Mouse (Mus musculus): ENCODE measurements at regions not wholly inside any gene's neighbourhood (a gene's known extent, or its start where the extent isn't known, plus 50 kb on each side); places are given as distances from the start of the nearest gene placed in this dataset.

DNA sequence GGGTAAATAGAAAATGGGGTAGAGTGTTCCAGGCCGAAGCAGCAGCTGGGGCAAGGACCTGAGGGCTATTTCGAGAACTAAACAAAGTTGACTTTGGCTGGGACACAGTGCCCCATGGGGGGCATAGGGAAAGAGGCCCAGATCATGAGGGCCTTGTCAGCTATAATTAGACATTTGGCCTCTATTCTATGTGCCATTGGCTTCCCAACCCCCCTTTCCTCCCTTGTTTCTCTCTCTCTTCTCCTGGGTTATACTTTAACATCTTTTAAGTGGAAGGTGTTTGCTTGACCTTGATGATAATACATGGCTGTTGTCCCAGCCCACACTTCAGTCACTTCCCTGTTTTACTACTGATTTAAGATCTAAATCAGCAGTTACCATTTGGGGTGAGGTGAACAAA, 231.8 kb upstream of the Jun start:
- no peak for DNase-seq (ENCODE audit: low spot score)
- Histone ChIP-seq H3K27me3 (ENCODE audit: insufficient read depth, low read length) (peaks cover 26% of the 10 kb centered on the region), H3K36me3 (replicated peaks) (no peaks in the 10 kb centered on the region), H3K9me3 (replicated peaks) (no peaks in the 10 kb centered on the region), H3K4me1 (ENCODE audit: insufficient read depth, low read depth, low read length) (peaks cover 5% of the 10 kb centered on the region), H3K4me3 (ENCODE audit: low read depth, low read length) (no peak overlapping the region)
- ATAC-seq (ENCODE audit: extremely low read depth, insufficient number of reproducible peaks, low FRiP score, poor library complexity, severe bottlenecking): no peak
- no peak for TF ChIP-seq POLR2AphosphoS5 (IDR thresholded peaks at IDR 0.05; ENCODE audit: insufficient replicate concordance, low read depth, low read length)
- TF ChIP-seq GATA1 (IDR thresholded peaks at IDR 0.05; ENCODE audit: borderline replicate concordance, low read length): no peak
- no peak for TF ChIP-seq CTCF (IDR thresholded peaks at IDR 0.05; ENCODE audit: low read depth, low read length)
- TF ChIP-seq GATA2 (IDR thresholded peaks at IDR 0.05; ENCODE audit: borderline replicate concordance, low read depth, low read length): no peak
- no peak for TF ChIP-seq TAL1 (conservative IDR thresholded peaks at IDR 0.05; ENCODE audit: low read depth, low read length)

DNA sequence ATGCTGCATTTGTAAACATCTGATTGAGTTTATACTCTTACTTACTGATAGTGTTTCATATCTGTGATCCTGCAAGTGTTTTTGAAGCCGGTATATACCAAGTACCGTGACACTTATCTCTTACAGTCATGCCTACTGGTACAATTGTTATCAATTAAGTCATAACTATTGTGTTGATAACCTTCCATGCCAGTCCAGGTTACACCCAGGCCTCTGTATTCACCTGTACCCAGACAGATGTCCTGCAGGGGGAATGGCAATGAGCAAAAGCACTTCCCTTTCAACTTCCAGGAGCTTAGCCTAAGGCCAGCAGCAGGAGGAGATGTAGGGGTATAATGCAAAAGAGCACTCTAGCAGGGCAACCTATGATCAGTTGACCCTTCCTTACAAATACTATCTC, 232.2 kb upstream of the Jun start:
- DNase-seq (ENCODE audit: low spot score) (no peak), ATAC-seq (ENCODE audit: extremely low read depth, insufficient number of reproducible peaks, low FRiP score, poor library complexity, severe bottlenecking) (no peak)
- no peaks in the 10 kb centered on the region for H3K9me3 ChIP-seq (replicated peaks)
- H3K36me3 ChIP-seq (replicated peaks): no peaks in the 10 kb centered on the region
- H3K27me3 ChIP-seq (ENCODE audit: insufficient read depth, low read length): peaks cover 22% of the 10 kb centered on the region
- H3K4me3 ChIP-seq (ENCODE audit: low read depth, low read length): no peak overlapping the region
- H3K4me1 ChIP-seq (ENCODE audit: insufficient read depth, low read depth, low read length): peaks cover 5% of the 10 kb centered on the region
- no peak for TF ChIP-seq TAL1 (conservative IDR thresholded peaks at IDR 0.05; ENCODE audit: low read depth, low read length)
- TF ChIP-seq GATA1 (IDR thresholded peaks at IDR 0.05; ENCODE audit: borderline replicate concordance, low read length): no peak
- no peak for TF ChIP-seq GATA2 (IDR thresholded peaks at IDR 0.05; ENCODE audit: borderline replicate concordance, low read depth, low read length)
- no peak for TF ChIP-seq CTCF (IDR thresholded peaks at IDR 0.05; ENCODE audit: low read depth, low read length)
- no peak for TF ChIP-seq POLR2AphosphoS5 (IDR thresholded peaks at IDR 0.05; ENCODE audit: insufficient replicate concordance, low read depth, low read length)

DNA sequence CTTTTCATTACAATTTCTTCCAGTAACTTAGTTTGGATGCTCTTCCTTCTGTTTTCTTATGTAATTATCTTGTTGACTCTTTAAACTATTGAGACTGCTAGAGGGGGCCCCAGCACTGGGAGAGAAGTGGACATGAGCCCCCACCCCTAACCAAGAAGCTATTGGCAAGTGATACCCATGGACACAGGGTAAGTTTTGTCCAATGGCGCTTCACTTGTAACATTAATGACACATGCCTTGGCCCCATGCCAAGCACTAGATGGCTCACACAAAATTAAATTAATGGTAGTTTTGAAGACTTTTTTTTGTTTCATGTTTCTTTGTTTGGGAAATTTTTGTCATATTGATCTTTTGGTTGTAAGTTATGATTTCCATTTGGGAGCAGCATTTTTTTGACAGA, 232.7 kb upstream of the Jun start:
- TF ChIP-seq GATA2 (IDR thresholded peaks at IDR 0.05; ENCODE audit: borderline replicate concordance, low read depth, low read length): no peak
- TF ChIP-seq CTCF (IDR thresholded peaks at IDR 0.05; ENCODE audit: low read depth, low read length): no peak
- no peak for TF ChIP-seq POLR2AphosphoS5 (IDR thresholded peaks at IDR 0.05; ENCODE audit: insufficient replicate concordance, low read depth, low read length)
- no peak for TF ChIP-seq TAL1 (conservative IDR thresholded peaks at IDR 0.05; ENCODE audit: low read depth, low read length)
- TF ChIP-seq GATA1 (IDR thresholded peaks at IDR 0.05; ENCODE audit: borderline replicate concordance, low read length): no peak
- H3K4me3 ChIP-seq (ENCODE audit: low read depth, low read length): no peak overlapping the region
- no peak for DNase-seq (ENCODE audit: low spot score)
- H3K36me3 ChIP-seq (replicated peaks): no peaks in the 10 kb centered on the region
- no peaks in the 10 kb centered on the region for H3K9me3 ChIP-seq (replicated peaks)
- ATAC-seq (ENCODE audit: extremely low read depth, insufficient number of reproducible peaks, low FRiP score, poor library complexity, severe bottlenecking): no peak
- H3K4me1 ChIP-seq (ENCODE audit: insufficient read depth, low read depth, low read length): peaks cover 5% of the 10 kb centered on the region
- peaks cover 17% of the 10 kb centered on the region for H3K27me3 ChIP-seq (ENCODE audit: insufficient read depth, low read length)

DNA sequence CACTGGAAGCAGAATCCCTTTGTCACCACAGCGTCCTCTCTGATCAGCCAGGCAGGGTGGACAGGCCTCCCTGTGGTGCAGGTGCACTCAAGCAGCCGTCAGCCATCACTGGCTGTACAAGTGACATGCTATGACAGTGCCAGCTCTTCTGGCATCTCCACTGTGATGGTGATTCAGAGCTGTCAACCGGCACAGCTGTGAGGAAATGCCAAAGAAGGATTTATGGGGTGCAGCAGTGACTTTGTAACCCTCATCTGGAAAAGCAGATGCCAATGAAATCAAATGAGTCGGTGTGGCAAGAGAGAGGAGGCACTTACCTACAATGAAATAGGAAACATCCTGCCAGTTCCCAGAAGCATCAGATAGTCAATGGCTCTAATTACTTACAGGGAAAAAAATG, 238.3 kb upstream of the Jun start:
- Histone ChIP-seq H3K4me3 (ENCODE audit: low read depth, low read length) (no peak overlapping the region), H3K36me3 (replicated peaks) (no peaks in the 10 kb centered on the region), H3K27me3 (ENCODE audit: insufficient read depth, low read length) (peaks cover 9% of the 10 kb centered on the region; the same call in 1 of the 2 replicates), H3K4me1 (ENCODE audit: insufficient read depth, low read depth, low read length) (no peaks in the 10 kb centered on the region), H3K9me3 (replicated peaks) (no peaks in the 10 kb centered on the region)
- TF ChIP-seq POLR2AphosphoS5 (IDR thresholded peaks at IDR 0.05; ENCODE audit: insufficient replicate concordance, low read depth, low read length) (no peak), GATA2 (IDR thresholded peaks at IDR 0.05; ENCODE audit: borderline replicate concordance, low read depth, low read length) (no peak), TAL1 (conservative IDR thresholded peaks at IDR 0.05; ENCODE audit: low read depth, low read length) (no peak), CTCF (IDR thresholded peaks at IDR 0.05; ENCODE audit: low read depth, low read length) (no peak), GATA1 (IDR thresholded peaks at IDR 0.05; ENCODE audit: borderline replicate concordance, low read length) (no peak)
- ATAC-seq (ENCODE audit: extremely low read depth, insufficient number of reproducible peaks, low FRiP score, poor library complexity, severe bottlenecking) (no peak), DNase-seq (ENCODE audit: low spot score) (no peak)

DNA sequence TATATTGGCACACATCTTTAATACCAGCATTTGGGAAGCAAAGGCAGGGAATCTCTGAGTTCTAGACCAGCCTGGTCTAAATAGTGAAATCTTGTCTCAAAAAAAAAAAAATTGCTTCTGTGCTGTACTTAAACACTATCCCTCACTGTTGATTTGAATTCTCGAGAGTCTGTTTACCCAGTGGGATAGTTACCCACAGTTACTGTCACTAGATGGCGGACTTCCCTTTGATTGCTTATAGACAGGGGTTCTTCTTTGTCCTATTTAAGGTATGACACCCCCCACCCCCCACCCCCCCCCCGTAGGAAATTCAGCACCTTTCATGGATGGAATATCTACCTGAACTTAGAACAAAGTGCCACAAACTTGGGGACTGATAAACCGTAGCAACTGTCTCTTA, 242.1 kb upstream of the Jun start:
- H3K27me3 ChIP-seq (ENCODE audit: insufficient read depth, low read length): peaks cover 11% of the 10 kb centered on the region; the same call in 1 of the 2 replicates
- H3K36me3 ChIP-seq (replicated peaks): no peaks in the 10 kb centered on the region
- no peaks in the 10 kb centered on the region for H3K9me3 ChIP-seq (replicated peaks)
- no peak overlapping the region for H3K4me3 ChIP-seq (ENCODE audit: low read depth, low read length)
- DNase-seq (ENCODE audit: low spot score) (no peak), ATAC-seq (ENCODE audit: extremely low read depth, insufficient number of reproducible peaks, low FRiP score, poor library complexity, severe bottlenecking) (no peak)
- H3K4me1 ChIP-seq (ENCODE audit: insufficient read depth, low read depth, low read length): no peaks in the 10 kb centered on the region
- TF ChIP-seq POLR2AphosphoS5 (IDR thresholded peaks at IDR 0.05; ENCODE audit: insufficient replicate concordance, low read depth, low read length) (no peak), GATA1 (IDR thresholded peaks at IDR 0.05; ENCODE audit: borderline replicate concordance, low read length) (no peak), GATA2 (IDR thresholded peaks at IDR 0.05; ENCODE audit: borderline replicate concordance, low read depth, low read length) (no peak), CTCF (IDR thresholded peaks at IDR 0.05; ENCODE audit: low read depth, low read length) (no peak), TAL1 (conservative IDR thresholded peaks at IDR 0.05; ENCODE audit: low read depth, low read length) (no peak)

DNA sequence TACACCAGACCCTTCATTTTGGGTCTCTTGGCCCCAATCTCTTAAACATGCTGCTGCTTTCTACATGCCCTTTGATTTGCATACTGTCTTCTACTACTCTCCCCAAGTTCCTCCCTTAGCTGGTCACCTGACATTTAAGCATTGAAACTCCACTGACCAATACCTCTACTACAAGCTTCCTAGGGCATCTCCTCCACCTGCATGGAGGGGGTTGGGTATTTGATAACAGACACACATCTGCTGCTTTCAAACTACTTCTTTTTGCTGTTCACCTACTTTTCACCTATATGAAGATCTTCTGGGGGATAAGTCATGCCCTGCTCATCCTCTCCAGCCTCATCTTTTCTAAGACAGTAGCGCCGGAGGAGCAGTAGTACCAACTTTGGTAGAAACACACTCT, 249.9 kb upstream of the Jun start:
- ATAC-seq (ENCODE audit: extremely low read depth, insufficient number of reproducible peaks, low FRiP score, poor library complexity, severe bottlenecking) (no peak), DNase-seq (ENCODE audit: low spot score) (no peak)
- Histone ChIP-seq H3K4me1 (ENCODE audit: insufficient read depth, low read depth, low read length) (peaks cover 4% of the 10 kb centered on the region; the same call in 1 of the 2 replicates), H3K4me3 (ENCODE audit: low read depth, low read length) (no peak overlapping the region), H3K9me3 (replicated peaks) (no peaks in the 10 kb centered on the region), H3K36me3 (replicated peaks) (no peaks in the 10 kb centered on the region), H3K27me3 (ENCODE audit: insufficient read depth, low read length) (no peaks in the 10 kb centered on the region)
- TF ChIP-seq GATA2 (IDR thresholded peaks at IDR 0.05; ENCODE audit: borderline replicate concordance, low read depth, low read length) (no peak), POLR2AphosphoS5 (IDR thresholded peaks at IDR 0.05; ENCODE audit: insufficient replicate concordance, low read depth, low read length) (no peak), GATA1 (IDR thresholded peaks at IDR 0.05; ENCODE audit: borderline replicate concordance, low read length) (no peak), TAL1 (conservative IDR thresholded peaks at IDR 0.05; ENCODE audit: low read depth, low read length) (no peak), CTCF (IDR thresholded peaks at IDR 0.05; ENCODE audit: low read depth, low read length) (no peak)

Data from G1E (cell line).